Mouse (Mus musculus) hindbrain, postnatal 0 days (tissue): Measurements from ENCODE around the gene Pam16. TPM values are rescaled to one million over a fixed set of nuclear protein-coding genes. Genes with fewer than 3 reads are reported as not detected.

Experiments
- ATAC-seq: fragments of 200-750 bp; cut with Nextera tagmentation; 2 replicates; pipeline ENCODE4 v1.8.0; 2017; ENCODE audit warnings: mild to moderate bottlenecking, moderate TSS enrichment, moderate library complexity
- DNase-seq: peaks from one replicate; pipeline ENCODE4 v3.0.0-alpha.2; 2015; ENCODE audit warnings: low spot score
- H3K27ac ChIP-seq: fragments of 300-500 bp; sonication (generic); 2 replicates; pipeline ENCODE4 v1.5.1; 2014; ENCODE audit warnings: mild to moderate bottlenecking
- H3K27me3 ChIP-seq: fragments of 300-500 bp; sonication (generic); 2 replicates; pipeline ENCODE4 v1.6.1; 2014; ENCODE audit warnings: low read length, mixed read lengths; ENCODE audit not compliant: insufficient read depth
- H3K36me3 ChIP-seq: fragments of 300-500 bp; sonication (generic); 2 replicates; pipeline ENCODE4 v1.6.1; 2014; ENCODE audit warnings: low read length, mixed read lengths; ENCODE audit not compliant: insufficient read depth
- H3K4me1 ChIP-seq: fragments of 300-500 bp; sonication (generic); 2 replicates; pipeline ENCODE4 v1.6.1; 2014; ENCODE audit warnings: antibody characterized with exemption, low read length, mixed read lengths; ENCODE audit not compliant: insufficient read depth
- H3K4me2 ChIP-seq: fragments of 300-500 bp; sonication (generic); 2 replicates; pipeline ENCODE4 v1.6.1; 2014; ENCODE audit warnings: low read depth, mild to moderate bottlenecking, low read length, moderate library complexity, mixed read lengths
- H3K4me3 ChIP-seq: fragments of 300-500 bp; sonication (generic); 2 replicates; pipeline ENCODE4 v1.5.1; 2014; ENCODE audit warnings: low read length
- H3K9ac ChIP-seq: fragments of 300-500 bp; sonication (generic); replicated peaks from 2 replicates; pipeline ENCODE4 v1.6.1; 2014; ENCODE audit warnings: mild to moderate bottlenecking, low read length, moderate library complexity, mixed read lengths
- H3K9me3 ChIP-seq: fragments of 300-500 bp; sonication (generic); 2 replicates; pipeline ENCODE4 v1.6.1; 2016; ENCODE audit warnings: low read length, mixed read lengths
- CTCF ChIP-seq: IDR thresholded peaks from 2 replicates; pipeline ENCODE4 v1.5.1; 2016; ENCODE audit warnings: antibody characterized with exemption, control low read depth, low read depth
- WGBS: fragments of 180-500 bp; shearing (Covaris S2); extraction: QIAGEN DNeasy Blood & Tissue Kit; methylation state at CpG from one replicate; pipeline ENCODE4 v1.1.7; 2014; 5-methylcytosine and 5-hydroxymethylcytosine counted together
- polyA plus RNA-seq: library from polyadenylated mRNA; unstranded; fragments of >200 nt; fragmentation: Nextera tagmentation; extraction: Ambion mirVana; gene quantifications from 2 replicates; pipeline ENCODE4 v1.2.1, GENCODE M21; 2015
- total RNA-seq: library from RNA; depleted of rRNA; stranded (reverse); fragments of >200 nt; gene quantifications from 2 replicates; pipeline ENCODE4 v1.2.3, GENCODE M21; 2014

Gene Pam16
- total and polyA plus RNA-seq, 2 experiments from 2014 or later: 25.4 to 140 TPM

- H3K36me3 ChIP-seq: peaks cover 10% of the 10 kb centered on the region; the same call in 1 of the 2 replicates
- no peaks in the 10 kb centered on the region for H3K27me3 ChIP-seq
- DNase-seq: peak; percentile 43
- H3K27ac ChIP-seq: no peak overlapping the region
- 78% methylated on average over 28 of the region's 28 CpGs for WGBS
- H3K4me1 ChIP-seq: peaks cover 20% of the 10 kb centered on the region
- no peak for TF ChIP-seq CTCF
- no peak overlapping the region for H3K4me2 ChIP-seq
- H3K4me3 ChIP-seq: no peak overlapping the region
- ATAC-seq: no peak
- H3K9ac ChIP-seq: no peak overlapping the region
- H3K9me3 ChIP-seq: no peaks in the 10 kb centered on the region
These were observed 23.7 kb upstream of the Pam16 start for GRCm38 (mm10) chr16:4648416-4649023.

GRCm38 (mm10) chr16:4647651-4648141 is 22.9 kb upstream of the Pam16 start:
- TF ChIP-seq CTCF: no peak
- peaks cover 26% of the 10 kb centered on the region for H3K4me1 ChIP-seq
- ATAC-seq: no peak
- H3K9me3 ChIP-seq: no peaks in the 10 kb centered on the region
- no peak overlapping the region for H3K9ac ChIP-seq
- peak overlapping the region; percentile 42; the same call in 1 of the 2 replicates for H3K27ac ChIP-seq
- H3K4me3 ChIP-seq: no peak overlapping the region
- H3K36me3 ChIP-seq: peaks cover 10% of the 10 kb centered on the region; the same call in 1 of the 2 replicates
- DNase-seq: peak; percentile 51
- no peak overlapping the region for H3K4me2 ChIP-seq
- WGBS: 58% methylated on average over 13 of the region's 13 CpGs
- H3K27me3 ChIP-seq: no peaks in the 10 kb centered on the region

GRCm38 (mm10) chr16:4646831-4647230 is 22.0 kb upstream of the Pam16 start:
- WGBS: 68% methylated on average over 4 of the region's 4 CpGs

DNA sequence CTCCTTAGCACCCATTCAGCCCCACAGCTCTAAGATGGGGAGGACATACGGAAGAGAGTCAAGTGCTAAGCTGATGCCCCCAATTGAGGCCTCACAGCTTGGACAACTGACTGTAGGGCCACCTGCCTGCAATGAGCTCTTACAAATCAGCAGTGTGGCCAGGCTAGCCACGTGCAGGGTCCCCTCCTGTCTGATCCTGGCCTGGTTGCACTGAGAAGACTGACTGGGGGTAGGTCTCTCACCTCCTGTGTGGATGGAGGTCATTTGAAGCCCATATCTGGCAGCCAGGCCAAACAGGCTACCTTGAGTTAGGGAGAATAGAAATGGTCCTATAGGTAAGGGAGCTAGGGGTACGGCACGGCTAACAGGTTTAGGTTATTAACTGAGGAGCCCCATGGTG is 21.1 kb upstream of the Pam16 start:
- Histone ChIP-seq H3K27ac (no peak overlapping the region), H3K4me1 (peaks cover 32% of the 10 kb centered on the region), H3K9ac (no peak overlapping the region), H3K9me3 (no peaks in the 10 kb centered on the region), H3K36me3 (peaks cover 4% of the 10 kb centered on the region; the same call in 1 of the 2 replicates), H3K4me2 (no peak overlapping the region), H3K4me3 (no peak overlapping the region), H3K27me3 (no peaks in the 10 kb centered on the region)
- TF ChIP-seq CTCF: no peak
- no peak for DNase-seq
- 73% methylated on average over 4 of the region's 4 CpGs for whole genome bisulfite sequencing
- no peak for ATAC-seq

More at GRCm38 (mm10) chr16:4646831-4647230, 22.0 kb upstream of the Pam16 start:
- ATAC-seq (no peak), DNase-seq (no peak)
- no peak overlapping the region for H3K27ac ChIP-seq
- H3K9me3 ChIP-seq: no peaks in the 10 kb centered on the region
- H3K27me3 ChIP-seq: no peaks in the 10 kb centered on the region
- peaks cover 26% of the 10 kb centered on the region for H3K4me1 ChIP-seq
- no peak for TF ChIP-seq CTCF
- peaks cover 6% of the 10 kb centered on the region; the same call in 1 of the 2 replicates for H3K36me3 ChIP-seq
- H3K9ac ChIP-seq: no peak overlapping the region
- H3K4me2 ChIP-seq: no peak overlapping the region
- H3K4me3 ChIP-seq: no peak overlapping the region

- Histone ChIP-seq H3K27me3 (no peaks in the 10 kb centered on the region), H3K9ac (no peak overlapping the region), H3K4me1 (peaks cover 40% of the 10 kb centered on the region), H3K9me3 (no peaks in the 10 kb centered on the region), H3K27ac (peak overlapping the region; percentile 46; the same call in 1 of the 2 replicates), H3K36me3 (no peaks in the 10 kb centered on the region; the same call in 1 of the 2 replicates), H3K4me3 (no peak overlapping the region), H3K4me2 (no peak overlapping the region)
- no peak for TF ChIP-seq CTCF
- WGBS: 30% methylated on average over 11 of the region's 11 CpGs
- DNase-seq (peak; percentile 85), ATAC-seq (peak; percentile 70)
These were observed 19.1 kb upstream of the Pam16 start for GRCm38 (mm10) chr16:4643670-4644419.

DNA sequence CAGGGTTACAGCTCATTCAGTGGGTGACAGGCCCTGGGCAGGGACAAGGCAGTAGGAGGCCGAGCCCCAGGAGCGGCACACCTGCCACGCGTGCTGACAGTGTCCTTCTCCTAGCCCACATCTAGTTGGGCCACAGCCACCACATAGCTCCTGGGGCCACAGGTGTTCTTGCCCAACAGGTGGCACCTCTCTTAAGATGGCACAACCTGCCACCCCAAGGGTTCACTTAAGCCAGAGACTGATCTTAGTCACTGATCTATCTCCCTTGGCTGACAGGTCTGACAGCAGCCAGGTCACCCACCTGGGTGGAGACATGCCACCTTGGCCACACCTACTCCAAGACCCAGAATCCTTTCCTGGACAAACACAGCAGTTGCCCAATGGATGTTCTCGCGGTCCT is 18.1 kb upstream of the Pam16 start:
- no peak for DNase-seq
- Histone ChIP-seq H3K9ac (no peak overlapping the region), H3K36me3 (no peaks in the 10 kb centered on the region; the same call in 1 of the 2 replicates), H3K4me1 (peaks cover 39% of the 10 kb centered on the region), H3K4me3 (no peak overlapping the region), H3K27ac (peak overlapping the region; percentile 46; the same call in 1 of the 2 replicates), H3K27me3 (no peaks in the 10 kb centered on the region), H3K4me2 (peak overlapping the region; percentile 23; the same call in 1 of the 2 replicates), H3K9me3 (no peaks in the 10 kb centered on the region)
- WGBS: 64% methylated on average over 6 of the region's 6 CpGs
- no peak for TF ChIP-seq CTCF
- ATAC-seq: no peak
